Mouse (Mus musculus) E14TG2a.4 (cell line): ENCODE measurements around the gene Fam208b.

Source experiments
- CTCF ChIP-seq: conservative IDR thresholded peaks from 2 replicates; pipeline ENCODE4 v1.5.1; 2014; ENCODE audit warnings: low read length
- NANOG ChIP-seq: IDR thresholded peaks from 2 replicates; pipeline ENCODE4 v1.6.1; 2014; ENCODE audit warnings: borderline replicate concordance, low read length, mixed read lengths
- POU5F1 ChIP-seq: IDR thresholded peaks from 2 replicates; pipeline ENCODE4 v1.6.1; 2014; ENCODE audit warnings: low read length, borderline replicate concordance

DNA sequence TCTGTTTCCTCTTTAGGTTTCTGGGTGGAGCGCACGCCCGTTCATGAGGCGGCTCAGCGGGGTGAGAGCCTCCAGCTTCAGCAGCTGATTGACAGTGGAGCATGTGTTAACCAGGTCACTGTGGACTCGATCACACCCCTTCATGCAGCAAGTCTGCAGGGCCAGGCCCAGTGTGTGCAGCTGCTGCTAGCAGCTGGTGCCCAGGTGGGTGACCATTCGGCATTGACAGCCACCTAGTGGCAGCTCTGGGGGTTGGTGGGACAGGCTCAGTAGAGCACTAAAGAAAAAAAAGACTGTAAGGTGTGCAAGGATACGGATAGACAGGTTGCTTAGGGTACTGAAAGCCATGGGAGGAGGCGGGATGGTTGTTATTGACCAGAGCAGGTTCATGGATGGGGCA, 31.1 kb upstream of the Fam208b start:
- TF ChIP-seq CTCF (peak; percentile 39), POU5F1 (no peak), NANOG (no peak)
